Mouse (Mus musculus): ENCODE data around the gene Bid. TPM values are rescaled to one million over a fixed set of nuclear protein-coding genes. Genes with fewer than 3 reads are reported as not detected.

The Bid gene
- polyA plus RNA-seq, 1 experiment from 2014 or later, result 26.9 TPM

Other genes with a start within 250 kb of the Bid start
- gene Slc25a18, start 143.3 kb downstream of the Bid start, polyA plus RNA-seq (2015; fragmentation: Nextera tagmentation; extraction: Ambion mirVana), result 9.5 and 11.5 TPM in 2 replicates
- gene Atp6v1e1, start 94.1 kb downstream of the Bid start, polyA plus RNA-seq (2015; fragmentation: Nextera tagmentation; extraction: Ambion mirVana), result 301 TPM in 2 replicates
- gene Bcl2l13, start 80.6 kb downstream of the Bid start, polyA plus RNA-seq (2015; fragmentation: Nextera tagmentation; extraction: Ambion mirVana), result 23.6 and 23.8 TPM in 2 replicates
- 28.1 TPM in 2 replicates for gene Mical3, start 214.1 kb upstream of the Bid start, polyA plus RNA-seq (2015; fragmentation: Nextera tagmentation; extraction: Ambion mirVana)

Measured in neural tube, embryonic 13.5 days (tissue).